Mouse (Mus musculus) right cerebral cortex, postnatal 10 days (tissue): ENCODE measurements at regions not wholly inside any gene's neighbourhood (a gene's known extent, or its start where the extent isn't known, plus 50 kb on each side); places are given as distances from the start of the nearest gene placed in this dataset.

Source experiments
- DNase-seq, 2 experiments: peaks; one replicate each; pipeline ENCODE4 v3.0.0; 2021; ENCODE audit warnings: low spot score in 2 of 2

DNA sequence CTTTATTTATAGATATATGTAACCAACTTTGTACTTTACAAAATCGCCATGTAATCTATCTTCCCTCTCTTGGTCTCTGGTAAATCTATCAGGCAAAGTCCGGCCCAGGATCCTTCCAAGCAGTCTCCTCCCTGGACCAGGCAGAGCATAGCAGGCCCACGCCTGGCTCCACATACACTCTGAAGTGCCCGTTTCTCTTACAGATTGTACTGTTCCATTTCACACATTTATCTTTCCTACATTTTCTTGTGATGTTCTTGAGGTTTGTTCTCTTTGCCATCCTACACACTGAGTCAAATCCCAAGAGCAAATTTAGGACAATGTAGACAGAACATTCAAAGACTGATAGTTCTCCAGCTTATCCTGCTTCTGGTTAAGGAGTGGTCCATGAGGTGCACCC lies 264.3 kb downstream of the Spry2 start:
- no peak for DNase-seq

DNA sequence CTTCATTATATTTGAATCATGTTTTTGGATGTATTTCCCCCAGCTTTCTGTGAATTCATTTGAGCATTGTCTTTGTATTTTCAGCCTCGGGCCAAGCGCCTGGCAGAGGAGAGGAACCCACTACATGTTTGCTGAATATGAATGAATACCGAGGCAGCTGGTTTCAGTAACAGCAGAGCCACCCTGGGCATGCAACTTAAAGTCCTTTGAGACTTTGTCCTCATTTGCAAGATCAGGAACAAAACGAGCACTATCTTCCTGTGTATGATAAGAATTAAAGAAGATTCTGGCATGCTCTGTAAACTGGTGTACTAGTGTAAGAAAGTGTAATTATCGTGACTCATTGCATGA lies 265.0 kb downstream of the Spry2 start:
- peak; percentile 79 to 80 for DNase-seq

DNA sequence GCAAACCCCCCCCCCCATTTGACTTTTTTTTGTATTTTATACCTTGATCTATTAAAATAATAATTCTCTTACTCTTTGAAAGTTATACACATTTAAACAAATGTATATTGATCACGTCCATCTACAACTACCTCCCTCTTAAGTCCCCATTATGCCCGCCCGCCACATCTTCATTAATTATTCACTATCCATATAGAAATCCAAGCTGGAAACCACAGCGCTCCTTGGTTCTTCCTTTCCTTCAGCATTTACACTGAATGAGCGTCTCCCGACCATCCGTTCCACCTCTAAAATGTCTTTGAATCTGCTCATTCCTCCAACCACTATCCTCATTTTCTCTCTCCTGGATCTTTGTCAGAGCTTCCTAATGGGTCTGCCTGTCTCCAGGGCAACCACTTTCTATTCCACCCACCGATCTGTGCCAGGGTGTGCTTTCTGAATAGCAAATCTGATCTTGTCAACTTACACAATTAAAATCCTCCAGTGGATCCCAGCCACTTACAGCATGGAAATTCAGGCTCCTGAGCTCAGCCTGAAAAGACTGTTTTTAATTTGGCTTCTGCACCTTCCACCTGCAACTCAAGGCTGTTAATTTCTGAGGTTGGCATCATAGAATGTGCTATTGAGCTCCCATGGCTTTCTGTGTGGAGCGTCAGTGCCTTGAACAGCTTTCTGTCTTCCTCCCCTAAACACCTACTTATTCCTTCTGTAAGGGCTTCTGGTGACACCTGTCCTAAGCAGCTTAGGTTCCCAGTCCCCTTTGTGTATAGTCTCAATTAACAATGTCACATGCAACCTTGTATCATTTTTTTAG lies 265.5 kb downstream of the Spry2 start:
- peak; percentile 86 to 93 for DNase-seq

DNA sequence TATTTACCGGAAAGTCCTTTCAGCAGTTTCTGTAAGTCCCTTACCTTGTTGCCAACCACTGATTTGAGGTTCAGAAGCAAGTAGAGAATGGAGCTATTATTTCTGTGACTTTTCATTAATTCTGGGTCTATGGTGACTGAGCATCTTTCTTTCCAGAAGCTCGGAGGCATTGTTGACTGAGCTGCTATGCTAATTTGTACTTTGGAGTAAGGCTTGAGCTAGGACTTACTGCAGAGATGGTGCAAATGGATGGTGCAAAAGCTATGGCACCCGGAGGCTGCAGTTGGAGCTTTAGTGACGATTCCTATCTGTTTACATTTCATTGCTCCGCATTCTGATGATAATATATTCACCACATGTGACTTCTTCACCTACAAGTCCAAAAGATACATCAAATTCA lies 266.2 kb downstream of the Spry2 start:
- no peak for DNase-seq

DNA sequence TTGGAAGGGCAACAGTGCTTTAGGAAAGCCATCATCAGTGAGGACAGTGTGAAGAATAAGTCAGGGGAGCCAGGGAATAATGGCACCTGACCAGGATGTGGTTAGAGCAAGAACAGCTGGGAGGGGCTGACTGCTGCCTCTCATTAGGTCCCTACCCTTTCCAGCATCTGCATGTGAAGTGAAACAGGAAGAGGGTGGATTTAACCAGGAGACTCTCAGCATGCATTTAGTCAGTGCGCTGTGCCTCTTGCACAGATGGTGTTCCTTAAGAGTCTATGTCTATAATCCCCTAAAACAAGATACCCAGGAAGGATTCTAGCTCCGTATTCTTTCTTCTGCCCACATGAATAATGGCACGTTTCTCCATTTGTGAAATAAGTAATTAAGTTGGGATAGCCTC lies 267.9 kb downstream of the Spry2 start:
- no peak for DNase-seq

DNA sequence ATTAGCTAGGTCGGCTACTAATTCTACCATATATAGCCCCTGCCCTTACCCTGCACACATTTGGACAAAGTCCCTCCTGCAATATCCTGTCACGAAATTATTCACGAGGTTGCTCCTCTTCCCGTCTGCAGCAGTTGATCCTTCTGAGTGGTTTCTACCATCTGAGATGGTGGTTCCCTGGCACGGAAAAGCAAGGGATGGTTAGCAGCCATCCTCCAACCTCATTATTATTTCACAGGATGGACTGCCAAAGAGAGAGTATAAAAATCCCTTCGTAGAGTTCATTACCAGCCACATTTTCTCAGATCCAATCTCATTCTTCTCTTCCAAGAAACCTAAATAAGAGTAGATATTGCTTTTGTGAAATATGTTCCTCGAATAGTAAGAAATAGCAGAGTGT lies 272.2 kb downstream of the Spry2 start:
- DNase-seq, result no peak

DNA sequence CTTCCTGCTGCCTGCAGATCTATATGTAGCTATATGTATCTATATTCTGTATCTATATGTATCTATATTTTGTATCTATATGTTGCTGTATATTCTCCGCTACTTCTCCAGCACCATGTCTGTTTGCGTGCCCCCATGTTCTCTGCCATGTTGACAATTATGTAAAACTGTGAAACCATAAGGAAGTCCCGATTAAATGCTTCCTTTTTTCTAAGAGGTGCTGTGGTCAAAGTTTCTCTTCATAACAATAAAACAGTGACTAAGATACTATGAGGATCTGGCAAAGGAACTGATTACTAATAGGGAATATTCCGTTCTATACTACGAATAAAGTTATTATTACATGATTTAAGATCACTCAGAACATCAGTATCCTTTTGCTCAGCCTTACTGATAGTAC lies 274.5 kb downstream of the Spry2 start:
- DNase-seq, result no peak

DNA sequence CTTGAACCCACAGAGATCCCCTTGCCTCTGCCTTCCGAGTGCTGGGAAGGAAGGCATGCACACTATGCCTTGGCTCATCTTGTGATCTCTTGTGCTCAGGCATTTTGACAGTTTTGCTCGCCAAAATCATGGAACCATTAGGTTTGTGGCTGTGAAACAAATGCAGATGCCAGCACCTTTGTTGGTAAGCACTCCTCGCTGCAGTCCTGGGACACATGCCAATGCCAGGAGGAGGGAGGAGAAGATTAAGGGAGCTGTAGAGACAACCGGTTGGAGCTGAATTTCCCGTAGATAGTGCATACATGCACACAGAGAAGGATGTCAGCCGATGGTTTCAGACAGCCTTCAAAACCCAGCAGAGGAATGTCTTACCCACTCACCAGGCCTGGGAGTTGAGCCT lies 275.5 kb downstream of the Spry2 start:
- peak in 1 of 2 experiments; percentile 38 for DNase-seq

DNA sequence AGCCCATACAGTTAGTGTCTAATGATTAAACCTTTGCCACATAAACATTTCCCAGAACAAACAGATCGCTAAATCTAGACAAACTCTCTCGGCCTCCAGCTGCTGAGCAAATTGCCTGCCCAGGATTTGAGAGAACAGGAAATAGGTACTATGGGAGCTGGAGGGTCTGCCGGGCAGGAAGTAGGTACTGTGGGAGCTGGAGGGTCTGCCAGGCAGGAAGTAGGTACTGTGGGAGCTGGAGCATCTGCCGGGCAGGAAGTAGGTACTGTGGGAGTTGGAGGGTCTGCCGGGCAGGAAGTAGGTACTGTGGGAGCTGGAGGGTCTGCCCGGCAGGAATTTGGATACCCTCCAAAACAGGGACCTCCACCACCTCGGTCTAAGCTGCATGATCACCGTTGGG lies 277.2 kb downstream of the Spry2 start:
- no peak for DNase-seq

DNA sequence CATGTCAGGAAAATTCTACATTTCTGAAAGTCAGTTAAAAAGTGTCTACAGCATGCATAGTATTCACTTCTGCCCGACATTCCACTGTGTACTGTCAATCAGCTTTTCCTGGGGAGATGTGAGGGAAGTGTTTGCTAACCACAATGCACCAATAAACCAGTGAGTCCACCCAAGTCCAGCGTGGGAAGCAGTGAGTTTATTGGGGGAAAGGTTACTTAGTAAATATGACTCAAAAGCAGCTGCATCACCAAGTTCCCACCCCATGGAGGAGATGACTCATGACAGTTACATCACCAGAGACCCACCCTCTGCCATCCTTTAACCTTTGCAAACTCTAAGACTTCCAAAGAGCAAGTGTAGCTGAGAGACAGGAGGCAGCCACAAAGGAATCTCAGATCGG lies 280.9 kb downstream of the Spry2 start:
- no peak for DNase-seq

DNA sequence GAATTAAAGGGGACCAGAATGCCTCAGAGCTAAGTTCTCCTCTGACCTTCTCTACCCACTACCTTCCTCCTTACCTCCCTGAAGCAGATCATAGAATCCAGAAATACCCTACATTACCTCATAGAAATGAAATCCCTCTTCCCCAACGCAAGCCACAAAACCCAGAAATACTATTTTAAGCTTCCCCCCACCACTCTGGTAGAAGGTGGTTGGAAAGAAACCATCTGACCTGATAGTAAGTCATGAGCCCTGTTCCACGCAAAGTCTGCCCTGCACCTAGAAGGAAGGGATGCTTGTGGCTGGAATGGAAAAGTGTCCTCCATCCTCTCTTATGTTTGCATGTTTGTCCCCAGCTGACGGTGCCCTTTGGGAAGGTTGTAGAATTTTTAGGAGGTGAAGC lies 283.8 kb downstream of the Spry2 start:
- no peak for DNase-seq

DNA sequence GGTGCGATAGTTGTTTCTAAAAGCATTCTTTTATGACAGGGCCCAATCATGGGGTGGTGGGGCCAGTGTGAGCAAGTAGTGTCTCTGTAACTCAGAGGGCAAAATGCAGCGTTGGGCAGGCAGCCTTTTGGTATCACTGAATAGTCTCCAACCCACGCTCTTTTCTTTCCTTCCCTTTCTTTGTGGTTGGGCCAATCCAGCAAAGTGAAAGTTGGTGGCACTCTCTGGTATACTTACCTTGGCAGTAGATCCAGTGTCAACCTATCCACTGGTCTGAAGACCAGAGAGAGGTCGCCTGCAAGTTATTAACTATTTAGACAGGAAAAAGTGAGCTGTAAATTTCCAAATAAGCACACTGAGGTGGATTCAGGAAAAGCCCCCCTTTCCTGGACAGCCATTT lies 287.8 kb downstream of the Spry2 start:
- DNase-seq, result no peak

DNA sequence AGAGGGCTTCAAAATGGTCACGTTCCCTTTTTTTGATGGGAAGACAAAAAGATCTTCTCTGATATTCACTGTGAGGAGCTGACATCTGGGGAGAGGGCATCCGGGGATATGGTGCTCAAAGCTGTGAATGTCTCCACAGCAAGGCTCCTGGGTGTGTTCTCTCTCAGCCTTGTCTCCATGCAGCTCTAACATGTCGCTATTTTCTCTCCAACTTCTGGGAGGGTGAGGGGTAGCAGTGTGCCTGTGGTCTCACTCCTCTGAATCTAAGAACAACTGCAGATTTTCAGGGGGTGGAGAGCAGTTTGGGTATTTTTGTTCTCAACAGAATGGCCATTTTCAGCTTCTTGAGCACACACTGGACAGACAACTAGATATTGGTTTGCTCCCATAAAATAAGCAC lies 290.1 kb downstream of the Spry2 start:
- peak; percentile 35 to 59 for DNase-seq

DNA sequence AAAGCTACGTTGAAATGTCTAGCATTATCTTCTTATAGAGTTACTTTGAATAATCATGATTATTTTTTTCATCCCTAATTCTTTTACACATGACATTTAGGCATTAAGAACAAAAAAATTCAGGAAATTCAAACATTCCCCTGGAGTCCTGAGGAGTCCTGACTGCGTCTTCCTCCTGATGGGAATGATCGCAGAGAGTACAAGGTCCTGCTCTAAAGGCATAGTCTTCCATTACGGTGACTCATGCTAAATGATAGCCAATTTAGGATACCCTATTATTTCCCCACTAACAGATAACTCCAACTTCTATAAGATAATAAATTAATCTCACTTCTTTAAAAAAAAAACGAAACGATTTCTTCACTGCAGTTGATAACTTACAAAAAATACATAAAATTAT lies 292.2 kb downstream of the Spry2 start:
- no peak for DNase-seq

DNA sequence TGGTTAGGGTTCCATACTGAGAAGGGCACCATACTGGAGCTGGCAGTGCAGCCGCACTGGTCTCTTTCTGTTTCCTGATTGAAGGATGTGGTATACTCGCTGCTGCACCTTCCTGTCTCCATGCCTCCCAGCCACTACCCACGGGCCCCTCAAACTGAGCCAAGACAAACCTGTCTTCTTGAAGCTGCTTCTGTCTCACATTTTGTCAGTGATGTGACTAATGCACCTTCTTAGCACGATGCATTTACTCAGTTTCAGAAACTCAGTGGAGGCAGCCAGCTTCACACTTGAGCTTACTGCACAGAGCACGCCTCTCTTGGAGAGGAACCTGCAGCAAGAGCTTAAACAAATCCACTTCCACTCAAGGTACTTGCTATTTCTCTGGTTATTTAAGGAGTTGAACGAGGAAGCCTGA lies 293.6 kb downstream of the Spry2 start:
- DNase-seq, result no peak

DNA sequence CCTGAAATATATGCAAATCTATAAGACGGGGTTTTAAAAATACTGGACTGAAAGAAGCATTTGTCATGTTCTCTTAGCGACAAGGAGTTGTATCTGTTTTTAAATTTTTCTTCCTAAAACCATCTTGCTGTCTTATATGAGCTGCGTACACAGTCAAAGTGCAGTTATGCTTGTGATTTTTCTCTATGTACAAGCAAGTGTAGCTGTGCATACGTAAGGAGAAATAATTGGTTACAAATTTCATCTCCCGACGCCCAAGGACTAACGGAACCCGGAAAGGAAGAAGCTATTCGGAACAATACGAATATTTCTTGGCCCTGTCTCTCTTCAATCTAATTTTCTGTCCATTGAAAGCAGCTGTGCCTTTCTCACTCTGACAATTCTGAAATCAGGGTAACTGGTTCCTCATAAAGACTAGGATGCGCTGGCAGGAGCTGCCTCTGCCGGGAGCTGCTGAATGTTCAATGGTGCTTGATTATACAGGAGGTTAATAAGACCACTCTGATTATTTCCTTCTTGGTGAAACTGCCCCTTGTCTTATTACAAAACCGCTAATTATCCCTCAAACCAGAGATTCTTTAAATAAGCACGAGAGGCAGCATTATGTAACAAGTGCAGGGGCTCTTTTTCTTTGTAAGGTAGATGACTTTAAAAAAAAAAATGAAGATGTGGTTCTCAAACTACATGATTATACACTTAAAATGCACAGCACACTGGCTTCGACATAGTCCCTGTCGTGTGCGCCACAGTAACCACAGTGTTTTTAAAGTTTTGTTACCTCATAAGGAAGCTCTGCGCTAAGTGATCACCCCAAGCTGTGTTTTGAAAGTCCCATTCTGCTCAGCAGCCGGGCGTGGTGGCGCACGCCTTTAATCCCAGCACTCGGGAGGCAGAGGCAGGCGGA lies 296.8 kb downstream of the Spry2 start:
- DNase-seq, result peak; percentile 33 to 50

DNA sequence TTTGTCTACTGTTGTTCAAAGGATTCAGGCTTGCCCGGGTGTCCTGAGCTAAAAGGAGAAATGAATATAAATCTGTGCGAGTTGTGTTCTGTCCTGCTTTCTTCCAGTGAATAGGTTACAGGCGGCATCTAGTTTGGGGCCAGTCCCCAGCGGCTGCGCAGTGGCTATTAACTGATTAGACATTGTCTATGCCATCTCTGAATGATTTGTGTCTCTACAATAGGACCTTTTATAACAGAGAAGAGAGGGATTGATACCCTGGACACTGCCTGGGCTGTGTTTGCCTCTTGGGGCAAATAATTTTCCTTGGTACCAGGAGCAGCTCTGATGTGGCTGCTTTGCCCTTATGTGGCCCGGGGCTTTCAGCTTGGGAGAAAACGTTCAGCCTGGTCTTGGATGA lies 306.9 kb downstream of the Spry2 start:
- DNase-seq, result peak in 1 of 2 experiments; percentile 41

DNA sequence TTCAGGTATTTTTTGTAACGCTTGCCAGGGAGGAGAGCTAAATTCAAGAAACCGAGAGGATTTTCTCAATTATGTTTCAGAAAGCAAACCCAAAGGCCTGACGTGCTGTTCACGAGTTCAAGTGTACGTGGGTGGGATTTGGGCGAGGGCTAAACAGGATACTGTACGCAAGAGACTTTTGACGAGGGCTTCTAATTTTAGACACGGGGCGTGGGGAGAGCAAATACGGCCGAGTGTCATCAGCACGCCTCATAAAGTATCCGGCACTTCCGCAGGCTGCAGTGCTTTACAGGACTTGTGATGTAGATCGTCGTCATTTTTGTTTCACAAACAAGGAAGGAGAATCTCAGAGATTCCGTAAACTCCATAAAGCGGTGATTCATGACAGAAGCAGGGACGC lies 307.4 kb downstream of the Spry2 start:
- no peak for DNase-seq

DNA sequence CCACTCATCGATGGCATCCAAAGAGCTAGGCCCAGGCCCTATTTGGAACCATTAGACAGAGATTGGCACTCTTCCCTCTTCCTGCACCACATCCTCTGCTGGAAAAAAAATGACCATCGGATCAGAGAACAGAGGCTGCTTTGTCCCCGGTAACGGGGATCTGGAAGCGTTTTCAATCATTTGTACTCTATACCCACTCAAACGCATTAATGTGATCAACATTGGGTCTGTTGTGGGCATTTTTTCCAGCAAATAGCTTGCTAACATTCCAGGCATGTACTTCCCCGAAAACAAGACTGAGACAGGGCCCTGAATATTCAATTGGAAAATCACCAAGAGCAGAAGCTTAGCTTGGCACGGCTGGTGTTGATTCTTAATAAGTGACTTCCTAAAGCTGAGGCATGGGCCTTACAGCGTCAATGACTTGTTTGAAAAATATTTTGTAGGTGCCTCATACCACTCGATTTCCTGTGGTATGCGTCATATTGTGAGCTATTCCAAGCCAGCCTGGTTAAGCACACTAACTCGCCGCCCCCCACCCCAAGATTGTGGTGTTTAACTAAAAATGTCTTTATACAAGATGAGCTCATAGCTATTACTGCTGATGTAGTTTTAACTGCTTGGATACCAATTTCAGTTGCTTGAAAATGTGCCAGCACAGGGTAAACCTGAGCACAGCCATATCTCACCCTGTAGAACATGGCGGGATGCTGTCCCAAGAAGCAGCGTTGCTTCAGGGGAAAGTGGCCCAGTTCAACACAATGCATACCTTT lies 308.0 kb downstream of the Spry2 start:
- DNase-seq, result peak; percentile 71 to 89

DNA sequence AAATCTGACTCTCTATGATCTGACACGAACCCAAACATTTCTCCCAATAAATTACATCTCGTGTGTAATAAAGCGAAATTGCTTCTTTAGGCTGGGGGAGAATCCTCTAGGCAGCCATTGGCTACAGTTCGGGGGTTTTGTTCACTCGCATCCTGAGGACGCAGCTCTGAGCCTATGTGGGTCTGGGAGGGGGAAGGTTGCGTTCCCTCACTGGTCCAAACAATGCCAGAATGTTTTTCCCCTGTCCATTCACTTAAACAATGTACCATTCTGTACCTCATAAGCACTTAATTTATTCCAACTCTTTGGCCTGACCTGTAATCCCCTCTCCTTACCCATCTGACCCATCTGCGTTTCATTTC lies 308.6 kb downstream of the Spry2 start:
- DNase-seq, result no peak

DNA sequence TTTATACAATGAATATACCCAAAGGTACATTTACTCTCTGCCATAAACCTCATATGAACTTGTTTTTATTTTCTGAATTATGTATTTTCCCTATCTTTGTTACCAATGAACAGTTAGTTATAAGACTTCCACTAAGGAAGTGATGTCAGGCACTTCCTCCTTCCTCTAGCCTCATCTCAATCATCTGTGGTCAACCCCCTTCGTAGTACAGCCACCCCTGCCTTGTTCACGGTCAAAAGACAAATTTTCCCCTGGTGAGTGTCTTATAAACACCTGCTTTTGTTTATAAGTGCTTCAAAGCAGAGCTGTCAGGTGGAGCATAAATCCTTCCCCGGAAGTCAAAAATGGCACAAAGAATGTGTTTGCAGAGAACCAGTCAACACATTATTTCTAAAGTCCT lies 312.0 kb downstream of the Spry2 start:
- DNase-seq, result no peak

DNA sequence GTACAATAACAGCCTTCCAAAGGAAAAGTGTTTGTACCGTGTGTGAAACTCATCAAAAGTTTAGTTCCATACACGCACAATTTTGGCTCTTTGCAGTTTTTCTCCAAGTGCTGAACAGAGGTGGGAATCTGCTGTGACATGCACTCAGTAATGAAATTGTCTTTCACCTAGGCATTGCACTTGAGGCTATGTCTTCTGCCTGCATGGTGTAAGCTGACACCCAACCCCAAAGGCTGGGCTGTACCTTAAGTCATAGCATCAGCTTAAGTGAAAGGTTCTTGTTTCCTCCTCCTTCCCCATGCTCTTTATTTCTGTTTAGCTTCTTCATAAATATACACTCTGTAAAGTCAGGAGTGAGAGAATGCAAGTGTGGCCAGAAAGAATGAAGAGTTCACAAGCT lies 313.1 kb downstream of the Spry2 start:
- DNase-seq, result no peak
